Mouse (Mus musculus) kidney, embryonic 14.5 days (tissue): ENCODE data around the gene Edn1. TPM values are rescaled to one million over a fixed set of nuclear protein-coding genes. Genes with fewer than 3 reads are reported as not detected.

Experiments
- ATAC-seq: fragments of 200-750 bp; cut with Nextera tagmentation; 2 replicates; pipeline ENCODE4 v1.8.0; 2017; ENCODE audit warnings: moderate number of reproducible peaks, mild to moderate bottlenecking, moderate TSS enrichment, moderate library complexity; ENCODE audit not compliant: low FRiP score, low TSS enrichment
- H3K27ac ChIP-seq: fragments of 300-500 bp; sonication (generic); 2 replicates; pipeline ENCODE4 v1.5.1; 2014; ENCODE audit warnings: low read depth, mild to moderate bottlenecking, low read length, moderate library complexity, mixed read lengths
- H3K27me3 ChIP-seq: fragments of 300-500 bp; sonication (generic); 2 replicates; pipeline ENCODE4 v1.6.1; 2014; ENCODE audit warnings: mild to moderate bottlenecking, low read length; ENCODE audit not compliant: control insufficient read depth, insufficient read depth
- H3K36me3 ChIP-seq: fragments of 300-500 bp; sonication (generic); 2 replicates; pipeline ENCODE4 v1.6.1; 2014; ENCODE audit warnings: low read length, mixed read lengths; ENCODE audit not compliant: control insufficient read depth, insufficient read depth
- H3K4me1 ChIP-seq: fragments of 300-500 bp; sonication (generic); 2 replicates; pipeline ENCODE4 v1.6.1; 2014; ENCODE audit warnings: low read length, mixed read lengths; ENCODE audit not compliant: control insufficient read depth, insufficient read depth
- H3K4me2 ChIP-seq: fragments of 300-500 bp; sonication (generic); replicated peaks from 2 replicates; pipeline ENCODE4 v1.6.1; 2014; ENCODE audit warnings: low read depth, mild to moderate bottlenecking, low read length
- H3K4me3 ChIP-seq: fragments of 300-500 bp; sonication (generic); 2 replicates; pipeline ENCODE4 v1.5.1; 2014; ENCODE audit warnings: mild to moderate bottlenecking, low read length
- H3K9ac ChIP-seq: fragments of 300-500 bp; sonication (generic); 2 replicates; pipeline ENCODE4 v1.6.1; 2014; ENCODE audit warnings: low read depth, mild to moderate bottlenecking, low read length, moderate library complexity
- H3K9me3 ChIP-seq: fragments of 300-500 bp; sonication (generic); 2 replicates; pipeline ENCODE4 v1.6.1; 2016; ENCODE audit warnings: low read length; ENCODE audit not compliant: control insufficient read depth
- WGBS: fragments of 180-500 bp; shearing (Covaris S2); extraction: QIAGEN DNeasy Blood & Tissue Kit; methylation state at CpG from one replicate; pipeline ENCODE4 v1.1.7; 2014; 5-methylcytosine and 5-hydroxymethylcytosine counted together
- polyA plus RNA-seq: library from polyadenylated mRNA; unstranded; fragments of >200 nt; fragmentation: Nextera tagmentation; extraction: Ambion mirVana; gene quantifications from 2 replicates; pipeline ENCODE4 v1.2.1, GENCODE M21; 2014

The Edn1 gene
- polyA plus RNA-seq, 1 experiment from 2014 or later: 2.1 TPM

DNA sequence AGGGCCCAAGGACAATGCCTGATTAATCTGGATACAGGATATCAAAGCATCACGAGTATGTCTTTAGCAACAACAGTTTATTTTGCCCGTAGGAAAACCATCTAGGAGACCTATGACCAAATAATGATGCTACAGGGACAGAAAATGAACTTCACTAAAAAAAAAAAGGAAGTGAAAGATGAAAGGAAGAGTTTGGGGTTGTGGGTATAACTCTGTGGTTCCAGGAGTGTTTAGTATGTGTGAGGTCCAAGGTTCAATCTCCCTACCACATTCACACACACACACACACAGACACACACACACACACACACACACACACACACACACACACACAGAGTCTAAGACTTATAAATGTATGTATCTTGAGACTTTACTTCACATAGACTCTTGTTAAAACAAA lies 35.8 kb downstream of the Edn1 start:
- H3K36me3 ChIP-seq: no peaks in the 10 kb centered on the region
- no peak overlapping the region for H3K9ac ChIP-seq
- no peaks in the 10 kb centered on the region for H3K4me1 ChIP-seq
- ATAC-seq: no peak
- no peak overlapping the region for H3K27ac ChIP-seq
- H3K9me3 ChIP-seq: no peaks in the 10 kb centered on the region
- no peak overlapping the region for H3K4me2 ChIP-seq
- WGBS: 85% methylated on average over 2 of the region's 2 CpGs
- no peaks in the 10 kb centered on the region for H3K27me3 ChIP-seq
- H3K4me3 ChIP-seq: no peak overlapping the region

DNA sequence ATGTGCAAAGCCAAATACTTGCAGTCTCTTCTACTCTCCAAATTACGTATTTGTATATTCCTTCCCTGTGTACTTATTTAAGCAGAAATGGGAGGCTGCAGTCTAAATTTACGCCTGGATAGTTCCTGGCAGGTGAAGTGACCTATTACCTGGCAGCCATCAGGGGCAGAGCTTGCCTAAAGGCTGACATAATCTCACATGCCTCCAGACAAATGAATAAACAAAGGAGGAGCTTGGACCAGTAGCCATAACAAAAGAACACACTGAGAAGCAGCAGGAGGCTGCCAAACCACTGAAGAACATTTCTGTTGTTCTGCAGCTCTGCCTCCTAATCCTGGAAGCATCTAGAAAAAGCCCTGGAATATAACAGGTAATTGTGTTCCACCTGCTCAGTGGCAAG lies 38.2 kb downstream of the Edn1 start:
- Histone ChIP-seq H3K27me3 (no peaks in the 10 kb centered on the region), H3K9ac (no peak overlapping the region), H3K4me3 (no peak overlapping the region), H3K4me1 (no peaks in the 10 kb centered on the region), H3K36me3 (no peaks in the 10 kb centered on the region), H3K4me2 (no peak overlapping the region), H3K27ac (no peak overlapping the region), H3K9me3 (no peaks in the 10 kb centered on the region)
- WGBS: 83% methylated on average over 2 of the region's 2 CpGs
- no peak for ATAC-seq

DNA sequence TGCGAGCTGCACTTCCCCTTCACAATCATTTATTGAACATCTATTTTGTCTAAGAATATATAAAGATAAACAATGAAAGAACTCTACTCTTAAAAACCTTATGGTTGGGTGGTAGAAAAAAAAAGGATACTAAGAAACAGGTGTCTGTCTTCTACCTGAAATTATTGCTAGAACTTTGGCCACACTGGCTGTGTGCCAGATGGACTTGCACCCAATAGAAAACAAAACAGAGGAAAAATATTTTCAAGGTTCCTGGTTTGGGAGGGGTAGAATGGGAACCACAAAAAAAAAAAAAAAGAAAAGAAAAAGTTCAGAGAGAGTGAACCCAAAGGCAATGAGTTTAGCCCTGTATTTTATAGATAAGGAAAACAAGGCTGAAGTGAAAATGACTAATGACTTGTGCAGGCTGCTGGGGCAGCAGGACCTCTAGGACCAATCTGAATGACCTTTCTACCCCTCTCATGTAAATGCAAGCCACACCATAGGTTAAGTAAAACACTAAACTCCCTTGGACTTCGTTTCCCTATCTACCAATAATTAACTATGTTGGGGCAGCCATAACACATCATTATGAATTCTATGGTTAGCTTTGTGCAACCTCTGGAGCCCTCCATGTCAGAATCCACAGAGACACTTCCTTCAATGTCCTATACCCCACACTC lies 40.7 kb downstream of the Edn1 start:
- Histone ChIP-seq H3K27ac (no peak overlapping the region), H3K4me3 (no peak overlapping the region), H3K4me1 (no peaks in the 10 kb centered on the region), H3K9ac (no peak overlapping the region), H3K4me2 (no peak overlapping the region), H3K27me3 (no peaks in the 10 kb centered on the region), H3K36me3 (no peaks in the 10 kb centered on the region), H3K9me3 (no peaks in the 10 kb centered on the region)
- 57% methylated on average over 2 of the region's 2 CpGs for whole genome bisulfite sequencing
- no peak for ATAC-seq

GRCm38 (mm10) chr13:42345439-42345838 lies 44.2 kb downstream of the Edn1 start:
- H3K36me3 ChIP-seq: no peaks in the 10 kb centered on the region
- H3K9ac ChIP-seq: no peak overlapping the region
- H3K27ac ChIP-seq: no peak overlapping the region
- H3K27me3 ChIP-seq: no peaks in the 10 kb centered on the region
- H3K4me2 ChIP-seq: no peak overlapping the region
- H3K9me3 ChIP-seq: no peaks in the 10 kb centered on the region
- H3K4me3 ChIP-seq: no peak overlapping the region
- no peaks in the 10 kb centered on the region for H3K4me1 ChIP-seq
- ATAC-seq: no peak
- WGBS: 63% methylated on average over 7 of the region's 7 CpGs

- 19% methylated on average over 7 of the region's 7 CpGs for WGBS
These were observed 45.1 kb downstream of the Edn1 start for GRCm38 (mm10) chr13:42346414-42346813.

DNA sequence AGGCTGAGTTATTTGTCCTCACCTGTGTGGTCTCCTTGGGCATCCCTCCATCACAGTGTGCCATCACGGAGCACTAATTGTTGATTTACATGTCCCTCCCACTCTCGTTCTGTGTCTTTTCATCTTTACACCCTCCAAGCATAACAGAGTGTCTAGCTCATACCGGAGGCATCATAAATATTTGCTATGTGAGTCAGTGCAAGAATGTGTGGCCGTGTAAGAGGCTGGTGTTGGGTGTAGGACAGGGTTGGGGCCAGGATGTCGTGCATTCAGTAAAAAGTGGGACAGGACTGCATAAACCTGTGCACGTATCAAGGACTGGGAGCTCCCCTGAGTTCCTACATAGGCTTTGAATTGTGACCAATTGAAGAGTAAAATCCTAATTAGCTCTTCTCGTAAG lies 50.4 kb downstream of the Edn1 start:
- no peak for ATAC-seq
- H3K27me3 ChIP-seq: no peaks in the 10 kb centered on the region
- H3K4me1 ChIP-seq: 0 out of 2 replicates have a peak, but pooled peaks cover 3% of the 10 kb centered on the region
- H3K4me2 ChIP-seq: no peak overlapping the region
- no peak overlapping the region for H3K4me3 ChIP-seq
- no peak overlapping the region for H3K27ac ChIP-seq
- H3K36me3 ChIP-seq: no peaks in the 10 kb centered on the region
- 64% methylated on average over 7 of the region's 7 CpGs for WGBS
- H3K9me3 ChIP-seq: no peaks in the 10 kb centered on the region
- no peak overlapping the region for H3K9ac ChIP-seq

More at GRCm38 (mm10) chr13:42346414-42346813, 45.1 kb downstream of the Edn1 start:
- H3K9me3 ChIP-seq: no peaks in the 10 kb centered on the region
- no peaks in the 10 kb centered on the region for H3K27me3 ChIP-seq
- H3K27ac ChIP-seq: no peak overlapping the region
- H3K36me3 ChIP-seq: no peaks in the 10 kb centered on the region
- no peak overlapping the region for H3K4me2 ChIP-seq
- H3K9ac ChIP-seq: no peak overlapping the region
- ATAC-seq: peak; percentile 60; the same call in 1 of the 2 replicates
- H3K4me3 ChIP-seq: no peak overlapping the region
- H3K4me1 ChIP-seq: no peaks in the 10 kb centered on the region

Other genes with a start within 250 kb of the Edn1 start
- gene Hivep1, start 249.5 kb upstream of the Edn1 start, polyA plus RNA-seq: 14.3 and 16.1 TPM in 2 replicates